Mouse (Mus musculus) stomach, postnatal 0 days (tissue): ENCODE data around the gene Dgat2. TPM values are rescaled to one million over a fixed set of nuclear protein-coding genes. Genes with fewer than 3 reads are reported as not detected.

ENCODE experiments used
- ATAC-seq: fragments of 200-750 bp; cut with Nextera tagmentation; 2 replicates; pipeline ENCODE4 v1.8.0; 2017; ENCODE audit not compliant: low FRiP score, low TSS enrichment
- DNase-seq: peaks from one replicate; pipeline ENCODE4 v3.0.0-alpha.2; 2016; ENCODE audit warnings: low spot score
- H3K27ac ChIP-seq: fragments of 300-500 bp; sonication (generic); replicated peaks from 2 replicates; pipeline ENCODE4 v1.5.1; 2014; ENCODE audit warnings: mild to moderate bottlenecking, control low read depth
- H3K27me3 ChIP-seq: fragments of 300-500 bp; sonication (generic); 2 replicates; pipeline ENCODE4 v1.6.1; 2014; ENCODE audit warnings: low read length; ENCODE audit not compliant: control insufficient read depth, insufficient read depth
- H3K36me3 ChIP-seq: fragments of 300-500 bp; sonication (generic); 2 replicates; pipeline ENCODE4 v1.6.1; 2014; ENCODE audit warnings: low read length, mixed read lengths; ENCODE audit not compliant: control insufficient read depth, insufficient read depth
- H3K4me1 ChIP-seq: fragments of 300-500 bp; sonication (generic); replicated peaks from 2 replicates; pipeline ENCODE4 v1.6.1; 2014; ENCODE audit warnings: antibody characterized with exemption; ENCODE audit not compliant: control insufficient read depth, insufficient read depth
- H3K4me2 ChIP-seq: fragments of 300-500 bp; sonication (generic); replicated peaks from 2 replicates; pipeline ENCODE4 v1.6.1; 2014; ENCODE audit warnings: low read depth, mild to moderate bottlenecking, control low read depth, moderate library complexity
- H3K4me3 ChIP-seq: fragments of 300-500 bp; sonication (generic); 2 replicates; pipeline ENCODE4 v1.5.1; 2014; ENCODE audit warnings: low read depth, low read length, control low read depth
- H3K9ac ChIP-seq: fragments of 300-500 bp; sonication (generic); 2 replicates; pipeline ENCODE4 v1.6.1; 2014; ENCODE audit warnings: mild to moderate bottlenecking, low read length, control low read depth, mixed read lengths
- H3K9me3 ChIP-seq: fragments of 300-500 bp; sonication (generic); 2 replicates; pipeline ENCODE4 v1.6.1; 2016; ENCODE audit warnings: low read length; ENCODE audit not compliant: control insufficient read depth
- CTCF ChIP-seq: IDR thresholded peaks from 2 replicates; pipeline ENCODE4 v1.5.1; 2016; ENCODE audit warnings: antibody characterized with exemption, low read depth, mild to moderate bottlenecking, moderate library complexity
- EP300 ChIP-seq: optimal IDR thresholded peaks from 2 replicates; pipeline ENCODE3; 2016; ENCODE audit warnings: antibody characterized with exemption
- WGBS: fragments of 180-500 bp; shearing (Covaris S2); extraction: QIAGEN DNeasy Blood & Tissue Kit; methylation state at CpG from one replicate; pipeline ENCODE4 v1.1.7; 2014; 5-methylcytosine and 5-hydroxymethylcytosine counted together
- polyA plus RNA-seq: library from polyadenylated mRNA; unstranded; fragments of >200 nt; fragmentation: Nextera tagmentation; extraction: Ambion mirVana; gene quantifications from 2 replicates; pipeline ENCODE4 v1.2.1, GENCODE M21; 2015

Gene Dgat2
- polyA plus RNA-seq, 1 experiment from 2014 or later: 320 TPM

GRCm38 (mm10) chr7:99131819-99132353, 50.6 kb downstream of the Dgat2 start:
- Histone ChIP-seq H3K4me2 (0 out of 2 replicates have a peak overlapping the region, but pooled peaks have one; percentile 4), H3K9me3 (no peaks in the 10 kb centered on the region), H3K36me3 (no peaks in the 10 kb centered on the region), H3K27ac (peak overlapping the region; percentile 65), H3K27me3 (no peaks in the 10 kb centered on the region), H3K4me3 (no peak overlapping the region), H3K4me1 (0 out of 2 replicates have a peak, but pooled peaks cover 9% of the 10 kb centered on the region), H3K9ac (no peak overlapping the region)
- WGBS: 35% methylated on average over 6 of the region's 6 CpGs
- TF ChIP-seq CTCF: no peak
- TF ChIP-seq EP300: no peak
- DNase-seq (no peak), ATAC-seq (no peak)

GRCm38 (mm10) chr7:99128965-99129364, 53.6 kb downstream of the Dgat2 start:
- 0 out of 2 replicates have a peak, but pooled peaks cover 9% of the 10 kb centered on the region for H3K4me1 ChIP-seq
- no peaks in the 10 kb centered on the region for H3K36me3 ChIP-seq
- H3K27ac ChIP-seq: no peak overlapping the region
- H3K4me2 ChIP-seq: no peak overlapping the region
- H3K9ac ChIP-seq: no peak overlapping the region
- TF ChIP-seq CTCF (no peak), EP300 (no peak)
- 86% methylated on average over 8 of the region's 8 CpGs for WGBS
- H3K4me3 ChIP-seq: no peak overlapping the region
- no peaks in the 10 kb centered on the region for H3K9me3 ChIP-seq
- no peak for DNase-seq
- no peaks in the 10 kb centered on the region for H3K27me3 ChIP-seq
- ATAC-seq: no peak

DNA sequence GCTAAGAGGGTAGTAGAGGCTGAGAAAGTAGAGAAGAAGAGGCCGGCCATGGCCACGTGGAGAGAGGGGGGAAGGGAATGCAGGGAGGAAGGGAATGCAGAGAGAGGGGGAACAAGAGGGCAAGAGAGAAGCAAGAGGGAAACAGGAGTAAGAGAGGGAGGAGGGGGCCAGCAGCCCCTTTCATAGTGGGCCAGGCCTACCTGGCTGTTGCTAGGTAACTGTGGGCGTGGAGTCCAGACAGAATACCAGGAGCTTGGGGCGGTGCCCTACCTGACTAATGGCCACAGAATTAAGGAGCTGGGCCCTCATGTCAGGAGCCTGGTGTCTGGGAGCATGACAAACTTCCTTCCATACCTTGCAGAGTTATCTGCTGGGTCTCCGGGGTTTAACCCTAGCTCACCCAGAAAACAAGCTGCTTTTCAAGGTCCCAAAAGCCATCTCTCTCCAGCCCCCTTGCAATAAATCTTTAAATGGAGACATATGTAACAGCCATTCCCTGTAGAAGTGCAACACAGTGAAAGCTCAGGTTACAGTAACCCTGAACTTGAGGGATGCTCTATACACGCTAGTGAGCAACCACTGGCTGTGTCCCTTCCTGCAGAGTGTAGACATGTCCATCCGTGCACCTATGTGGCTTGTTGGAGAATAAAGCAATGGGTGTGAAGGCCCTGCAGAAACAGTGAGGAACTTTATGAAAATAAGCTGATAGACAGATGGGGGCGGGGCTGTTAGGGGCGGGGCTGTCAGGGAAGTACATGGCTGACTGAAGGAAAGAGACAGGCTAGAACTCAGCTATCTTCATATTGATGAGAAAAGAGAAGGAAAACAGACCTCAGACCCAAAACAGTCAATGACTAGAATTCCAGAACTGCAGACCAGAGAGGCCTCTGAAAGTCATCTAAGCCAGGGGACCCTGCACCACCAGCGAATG, 54.2 kb downstream of the Dgat2 start:
- 41% methylated on average over 10 of the region's 10 CpGs for WGBS
- DNase-seq: peak; percentile 42
- Histone ChIP-seq H3K36me3 (no peaks in the 10 kb centered on the region), H3K4me2 (no peak overlapping the region), H3K4me1 (0 out of 2 replicates have a peak, but pooled peaks cover 9% of the 10 kb centered on the region), H3K9ac (no peak overlapping the region), H3K4me3 (no peak overlapping the region), H3K27me3 (no peaks in the 10 kb centered on the region), H3K27ac (no peak overlapping the region; the same call in 1 of the 2 replicates), H3K9me3 (no peaks in the 10 kb centered on the region)
- ATAC-seq: peak; percentile 26; the same call in 1 of the 2 replicates
- TF ChIP-seq EP300: no peak
- no peak for TF ChIP-seq CTCF

DNA sequence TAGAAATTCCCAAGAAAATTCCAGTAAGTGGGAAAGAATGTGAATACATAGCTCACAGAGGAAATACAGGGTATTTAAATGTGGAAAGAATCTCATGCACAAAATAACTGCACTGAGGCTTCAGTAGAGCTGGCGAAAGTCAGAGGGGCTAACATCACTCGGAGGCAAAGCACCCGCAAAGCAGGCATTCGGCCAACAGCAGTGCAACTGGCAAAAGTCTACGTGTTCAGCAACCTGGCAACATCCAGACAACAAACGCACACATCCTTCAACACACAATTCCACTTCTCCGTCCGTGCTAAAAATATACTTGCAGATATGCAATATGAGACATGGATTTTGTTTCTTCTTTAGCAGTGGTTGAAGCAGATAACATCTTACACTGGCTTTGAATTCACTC, 56.5 kb downstream of the Dgat2 start:
- WGBS: 52% methylated on average over 8 of the region's 8 CpGs

DNA sequence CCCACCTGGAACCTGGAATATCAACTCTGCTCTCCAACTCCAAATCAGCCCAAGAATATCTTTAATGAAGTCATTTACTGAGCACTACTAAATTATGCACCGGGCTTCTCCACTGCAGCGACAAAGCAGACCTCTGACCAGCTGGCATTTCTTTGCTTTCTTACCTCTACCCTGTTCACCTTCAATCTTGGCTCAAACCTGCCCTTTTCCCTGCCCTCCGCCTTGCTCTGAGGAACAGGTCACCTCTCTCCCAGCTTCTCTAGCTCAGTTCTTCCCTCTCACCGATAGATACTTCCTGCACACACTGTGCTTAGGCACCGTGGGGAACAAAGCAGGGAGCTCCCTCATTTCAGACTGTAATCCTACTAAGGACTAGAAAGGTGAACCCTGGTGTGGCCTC, 59.9 kb downstream of the Dgat2 start:
- Histone ChIP-seq H3K36me3 (no peaks in the 10 kb centered on the region), H3K9me3 (no peaks in the 10 kb centered on the region), H3K4me3 (no peak overlapping the region), H3K4me2 (no peak overlapping the region), H3K27me3 (no peaks in the 10 kb centered on the region), H3K27ac (no peak overlapping the region), H3K9ac (no peak overlapping the region), H3K4me1 (0 out of 2 replicates have a peak, but pooled peaks cover 3% of the 10 kb centered on the region)
- WGBS: 68% methylated on average over 5 of the region's 5 CpGs
- TF ChIP-seq CTCF (no peak), EP300 (no peak)
- DNase-seq (no peak), ATAC-seq (no peak)

More for the DNA sequence above, 56.5 kb downstream of the Dgat2 start:
- Histone ChIP-seq H3K4me3 (no peak overlapping the region), H3K4me2 (no peak overlapping the region), H3K9ac (no peak overlapping the region), H3K36me3 (no peaks in the 10 kb centered on the region), H3K27me3 (no peaks in the 10 kb centered on the region), H3K27ac (0 out of 2 replicates have a peak overlapping the region, but pooled peaks have one; percentile 9), H3K4me1 (0 out of 2 replicates have a peak, but pooled peaks cover 9% of the 10 kb centered on the region), H3K9me3 (no peaks in the 10 kb centered on the region)
- DNase-seq (no peak), ATAC-seq (no peak)
- TF ChIP-seq EP300 (no peak), CTCF (no peak)
